Mouse (Mus musculus) midbrain, embryonic 10.5 days (tissue): ENCODE measurements around the gene Parp4. TPM values are rescaled to one million over a fixed set of nuclear protein-coding genes. Genes with fewer than 3 reads are reported as not detected.

Source experiments
- DNase-seq: peaks from one replicate; pipeline ENCODE4 v3.0.0-alpha.2; 2017; ENCODE audit warnings: low spot score
- H3K27ac ChIP-seq: fragments of 300-500 bp; sonication (generic); replicated peaks from 2 replicates; pipeline ENCODE4 v1.5.1; 2016; ENCODE audit warnings: mild to moderate bottlenecking
- H3K27me3 ChIP-seq: fragments of 300-500 bp; sonication (generic); 2 replicates; pipeline ENCODE4 v1.6.1; 2016; ENCODE audit warnings: low read depth, mild to moderate bottlenecking; ENCODE audit not compliant: poor library complexity, severe bottlenecking
- H3K36me3 ChIP-seq: fragments of 300-500 bp; sonication (generic); 2 replicates; pipeline ENCODE4 v1.6.1; 2016; ENCODE audit warnings: mild to moderate bottlenecking, moderate library complexity
- H3K4me1 ChIP-seq: fragments of 300-500 bp; sonication (generic); 2 replicates; pipeline ENCODE4 v1.6.1; 2016
- H3K4me3 ChIP-seq: fragments of 300-500 bp; sonication (generic); 2 replicates; pipeline ENCODE4 v1.5.1; 2016; ENCODE audit warnings: mild to moderate bottlenecking, moderate library complexity
- H3K9me3 ChIP-seq: fragments of 300-500 bp; sonication (generic); replicated peaks from 2 replicates; pipeline ENCODE4 v1.6.1; 2016; ENCODE audit warnings: mild to moderate bottlenecking
- WGBS: fragments of 180-500 bp; shearing (Covaris S2); methylation state at CpG from one replicate; pipeline ENCODE4 v1.1.7; 2016; 5-methylcytosine and 5-hydroxymethylcytosine counted together
- polyA plus RNA-seq: library from polyadenylated mRNA; unstranded; fragments of >200 nt; fragmentation: Nextera tagmentation; extraction: Ambion mirVana; gene quantifications from 2 replicates; pipeline ENCODE4 v1.2.1, GENCODE M21; 2016

The Parp4 gene
- polyA plus RNA-seq, 1 experiment from 2014 or later = 1.6 TPM

DNA sequence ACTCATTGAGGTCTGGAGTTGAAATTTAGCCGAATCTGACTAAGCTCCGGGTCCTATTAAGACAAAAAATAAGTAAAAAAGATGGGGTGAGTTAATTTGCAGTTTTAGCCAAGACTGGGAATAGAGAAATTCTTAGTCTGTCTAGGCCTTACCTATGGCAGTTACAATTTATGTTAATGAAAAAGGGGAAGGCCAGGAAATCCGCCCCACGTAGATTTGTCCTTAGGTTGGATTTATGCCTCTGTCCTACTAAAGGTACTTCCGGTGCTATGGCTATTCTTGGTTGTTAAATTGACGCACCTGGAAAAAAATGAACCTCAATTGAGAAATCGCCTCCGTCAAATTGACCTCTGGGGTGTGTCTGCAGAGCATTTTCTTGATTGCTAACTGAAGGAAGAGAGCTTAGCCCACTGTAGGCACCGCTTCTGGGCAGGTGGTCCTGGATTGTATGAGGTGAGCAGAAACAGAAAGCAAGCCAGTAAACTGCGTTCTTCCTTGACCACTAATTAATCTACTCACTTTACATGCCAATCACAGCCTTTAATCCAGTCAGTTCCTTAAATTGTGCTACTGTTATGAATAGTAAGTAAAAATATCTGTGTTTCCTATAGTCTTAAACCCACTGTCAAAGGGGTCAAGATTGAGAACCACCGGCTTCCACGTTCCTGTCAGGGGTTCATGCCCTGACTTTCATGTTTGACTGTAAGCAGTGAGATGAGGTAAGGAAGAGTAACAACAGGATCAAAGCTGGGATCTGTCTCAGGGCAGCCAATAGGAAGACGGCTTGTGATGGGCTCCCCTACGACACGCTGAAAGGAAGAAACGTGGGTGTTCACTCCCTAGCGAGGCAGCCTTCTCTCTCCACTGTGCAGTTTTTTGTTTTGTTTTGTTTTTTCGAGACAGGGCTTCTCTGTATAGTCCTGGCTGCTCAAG is 816 bp downstream of the Parp4 start:
- peaks cover 15% of the 10 kb centered on the region for H3K4me1 ChIP-seq
- H3K9me3 ChIP-seq = no peaks in the 10 kb centered on the region
- DNase-seq = no peak
- no peak overlapping the region for H3K27ac ChIP-seq
- WGBS = 77% methylated on average over 18 of the region's 18 CpGs
- H3K36me3 ChIP-seq = no peaks in the 10 kb centered on the region
- H3K27me3 ChIP-seq = peaks cover 11% of the 10 kb centered on the region
- peak overlapping the region; percentile 63 for H3K4me3 ChIP-seq

DNA sequence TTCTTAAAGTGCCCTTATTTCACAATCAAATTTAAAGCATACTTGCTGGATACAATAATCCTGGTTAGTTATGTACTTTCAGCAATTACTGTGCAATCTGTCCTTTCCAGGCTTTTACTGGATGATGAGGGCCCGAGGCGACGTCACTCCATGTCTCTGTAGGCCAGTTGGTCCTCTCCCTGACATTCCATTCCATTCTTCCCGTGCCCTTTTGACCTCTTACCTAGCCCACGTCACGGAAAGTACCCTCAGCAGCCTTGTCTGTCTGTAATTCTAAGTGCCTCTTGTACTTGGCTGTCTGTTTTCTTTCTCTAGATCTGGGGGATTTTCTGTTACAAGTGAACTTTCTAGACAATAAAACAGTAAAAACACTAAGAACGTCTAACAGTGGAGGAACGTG is 3.6 kb downstream of the Parp4 start:
- DNase-seq = no peak
- no peak overlapping the region for H3K27ac ChIP-seq
- no peaks in the 10 kb centered on the region for H3K9me3 ChIP-seq
- peaks cover 11% of the 10 kb centered on the region for H3K27me3 ChIP-seq
- H3K4me3 ChIP-seq = no peak overlapping the region
- no peaks in the 10 kb centered on the region for H3K36me3 ChIP-seq
- H3K4me1 ChIP-seq = peaks cover 9% of the 10 kb centered on the region
- 63% methylated on average over 8 of the region's 8 CpGs for WGBS

DNA sequence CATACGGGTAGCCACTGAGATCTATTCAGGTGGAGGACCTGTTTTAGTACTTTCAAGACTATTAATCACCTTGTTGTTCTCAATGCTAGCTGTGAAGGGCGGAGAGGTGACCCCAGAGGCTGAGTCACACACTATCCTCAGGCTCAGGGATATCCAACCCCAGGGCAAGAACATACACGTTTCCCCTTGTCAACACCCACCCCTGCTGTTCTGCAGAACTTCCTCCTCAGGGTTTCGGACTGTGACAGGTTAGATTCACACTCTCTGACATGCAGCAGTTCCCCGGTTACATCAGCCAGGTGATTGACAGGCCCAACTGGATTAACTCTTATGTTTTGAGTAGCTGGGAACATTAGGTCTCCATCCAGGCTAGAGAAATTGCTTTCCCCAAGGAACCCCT is 5.7 kb downstream of the Parp4 start:
- H3K4me1 ChIP-seq = no peaks in the 10 kb centered on the region
- no peaks in the 10 kb centered on the region for H3K27me3 ChIP-seq
- no peak for DNase-seq
- WGBS = 70% methylated on average over 5 of the region's 5 CpGs
- H3K27ac ChIP-seq = no peak overlapping the region
- H3K9me3 ChIP-seq = no peaks in the 10 kb centered on the region
- H3K4me3 ChIP-seq = no peak overlapping the region
- no peaks in the 10 kb centered on the region for H3K36me3 ChIP-seq

DNA sequence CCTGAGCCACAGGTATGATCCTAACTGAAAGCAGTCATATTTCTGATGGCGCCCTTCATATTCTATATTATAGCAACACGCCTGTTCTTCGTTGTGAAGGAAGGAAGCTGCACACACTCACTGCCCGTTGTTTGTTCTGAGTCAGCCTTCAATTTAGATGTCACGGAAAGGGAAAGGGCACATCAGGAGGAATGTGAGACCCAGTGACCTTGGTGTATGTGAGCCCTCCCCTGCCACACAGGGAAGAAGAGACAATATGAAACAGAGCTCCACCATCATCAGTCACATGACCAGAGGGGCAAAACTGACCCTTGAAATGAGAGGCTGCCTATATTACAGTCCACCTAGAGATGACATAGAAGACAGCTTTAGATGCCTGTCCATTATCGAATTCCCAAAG is 6.9 kb downstream of the Parp4 start:
- H3K4me3 ChIP-seq = no peak overlapping the region
- no peaks in the 10 kb centered on the region for H3K9me3 ChIP-seq
- WGBS = 94% methylated on average over 6 of the region's 6 CpGs
- H3K27me3 ChIP-seq = no peaks in the 10 kb centered on the region
- no peak overlapping the region for H3K27ac ChIP-seq
- DNase-seq = no peak
- no peaks in the 10 kb centered on the region for H3K4me1 ChIP-seq
- H3K36me3 ChIP-seq = no peaks in the 10 kb centered on the region

DNA sequence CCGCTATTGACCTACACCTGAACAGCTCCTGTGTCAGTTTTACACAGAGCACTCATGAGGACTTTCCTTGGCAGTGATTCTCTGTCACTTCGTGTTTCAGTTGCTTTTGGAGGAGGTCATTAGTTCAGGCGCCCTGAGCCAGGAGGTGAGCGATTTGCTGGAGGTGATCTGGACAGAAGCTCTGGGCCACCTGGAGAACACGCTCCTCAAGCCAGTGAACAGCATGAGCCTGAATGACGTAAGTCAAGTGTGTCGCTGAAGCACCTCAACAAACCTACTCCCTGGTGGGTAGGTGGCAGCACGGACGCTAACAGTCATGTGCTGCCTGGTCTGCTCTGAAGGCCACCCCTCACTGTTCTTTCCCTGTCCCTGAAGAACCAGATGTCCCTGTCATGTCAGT is 16.8 kb downstream of the Parp4 start:
- Histone ChIP-seq H3K27me3 (no peaks in the 10 kb centered on the region), H3K9me3 (no peaks in the 10 kb centered on the region), H3K4me3 (no peak overlapping the region), H3K4me1 (no peaks in the 10 kb centered on the region), H3K36me3 (no peaks in the 10 kb centered on the region), H3K27ac (no peak overlapping the region)
- 94% methylated on average over 9 of the region's 9 CpGs for WGBS
- no peak for DNase-seq

DNA sequence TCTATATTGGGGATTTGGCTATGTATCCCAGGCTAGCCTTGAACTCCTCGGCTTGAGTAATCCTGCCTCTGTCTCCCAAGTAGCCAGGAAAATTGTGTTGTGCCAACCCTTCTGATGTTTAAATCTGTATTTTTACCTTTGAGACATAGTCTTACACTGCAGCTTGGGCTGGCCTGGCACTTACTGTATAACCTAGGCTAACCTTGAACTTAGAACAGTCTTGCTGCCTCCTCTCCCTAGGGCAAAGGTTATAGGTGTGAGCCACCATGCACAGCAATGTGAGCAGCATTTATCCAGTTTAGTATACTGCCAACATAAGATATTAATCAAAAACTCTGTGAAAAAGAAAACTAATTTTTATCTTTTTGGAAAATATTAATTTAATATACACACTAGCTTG is 19.4 kb downstream of the Parp4 start:
- 93% methylated on average over 1 of the region's 1 CpGs for WGBS

DNA sequence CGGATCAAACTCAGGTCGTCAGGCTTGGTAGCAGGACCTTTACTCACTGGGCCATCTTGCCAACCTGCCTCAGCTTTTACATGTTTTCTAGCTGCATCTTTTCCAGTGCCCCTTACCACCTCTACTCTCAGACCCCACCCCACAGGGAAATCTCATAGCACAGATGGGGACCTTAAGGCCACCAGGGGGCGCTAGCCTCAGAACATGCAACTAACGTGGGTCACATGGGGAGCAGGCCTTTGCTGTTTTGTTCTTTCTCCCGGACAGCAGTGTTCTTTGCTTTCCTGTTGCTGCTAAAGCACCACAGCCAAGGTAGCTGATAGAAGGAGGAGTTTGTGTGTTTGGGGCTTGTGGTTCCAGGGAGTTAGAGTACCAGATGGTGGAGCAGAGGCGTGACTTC is 23.3 kb downstream of the Parp4 start:
- no peaks in the 10 kb centered on the region for H3K9me3 ChIP-seq
- H3K4me3 ChIP-seq = no peak overlapping the region
- H3K36me3 ChIP-seq = no peaks in the 10 kb centered on the region
- peak; percentile 62 for DNase-seq
- H3K4me1 ChIP-seq = no peaks in the 10 kb centered on the region
- WGBS = 45% methylated on average over 6 of the region's 6 CpGs
- H3K27ac ChIP-seq = peak overlapping the region; percentile 67; the same call in 1 of the 2 replicates
- H3K27me3 ChIP-seq = no peaks in the 10 kb centered on the region

More for the DNA sequence above, 19.4 kb downstream of the Parp4 start:
- H3K27ac ChIP-seq = no peak overlapping the region
- H3K9me3 ChIP-seq = no peaks in the 10 kb centered on the region
- H3K36me3 ChIP-seq = no peaks in the 10 kb centered on the region
- H3K4me3 ChIP-seq = no peak overlapping the region
- H3K4me1 ChIP-seq = no peaks in the 10 kb centered on the region
- H3K27me3 ChIP-seq = no peaks in the 10 kb centered on the region
- no peak for DNase-seq

DNA sequence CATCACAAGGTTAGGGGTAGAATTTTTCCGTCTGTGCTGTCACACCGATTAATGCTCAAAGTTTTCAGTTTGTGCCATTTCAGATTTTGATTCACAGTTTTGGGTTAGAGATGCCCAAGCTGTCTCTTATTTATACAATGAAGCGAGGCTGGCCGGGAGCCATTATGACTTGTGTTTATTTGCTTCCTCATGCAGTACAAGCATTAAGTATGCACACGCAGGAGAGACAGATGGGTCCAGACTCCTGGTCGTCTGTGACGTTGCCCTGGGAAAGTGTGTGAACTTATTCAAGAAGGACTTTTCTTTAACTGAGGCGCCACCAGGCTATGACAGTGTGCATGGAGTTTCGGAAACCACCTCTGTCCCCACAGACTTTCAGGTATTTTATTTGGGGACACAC is 26.6 kb downstream of the Parp4 start:
- no peak for DNase-seq
- no peaks in the 10 kb centered on the region for H3K27me3 ChIP-seq
- no peaks in the 10 kb centered on the region for H3K36me3 ChIP-seq
- H3K4me3 ChIP-seq = no peak overlapping the region
- 89% methylated on average over 9 of the region's 9 CpGs for WGBS
- no peaks in the 10 kb centered on the region for H3K9me3 ChIP-seq
- H3K27ac ChIP-seq = no peak overlapping the region
- H3K4me1 ChIP-seq = no peaks in the 10 kb centered on the region

DNA sequence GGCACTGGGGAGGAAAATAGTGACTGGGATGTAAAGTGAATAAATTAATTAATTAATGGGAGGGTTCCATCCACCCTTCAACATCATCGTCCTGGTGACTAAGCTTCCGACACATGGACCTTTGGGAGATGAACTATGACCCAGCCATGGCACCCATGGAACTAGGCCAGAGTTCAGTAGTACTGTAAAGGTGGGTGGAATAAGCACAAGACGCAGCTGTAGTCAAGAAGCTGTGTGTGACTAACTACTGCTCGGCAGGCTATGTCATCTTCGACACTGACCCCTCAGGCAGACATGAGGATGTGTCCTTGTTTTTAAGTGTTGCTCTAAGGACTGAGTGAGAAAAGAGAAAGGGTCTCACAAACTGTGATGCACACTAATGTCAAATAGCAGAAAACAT is 29.0 kb downstream of the Parp4 start:
- Histone ChIP-seq H3K27ac (no peak overlapping the region), H3K4me3 (no peak overlapping the region), H3K9me3 (no peaks in the 10 kb centered on the region), H3K27me3 (no peaks in the 10 kb centered on the region), H3K36me3 (no peaks in the 10 kb centered on the region), H3K4me1 (no peaks in the 10 kb centered on the region)
- no peak for DNase-seq
- WGBS = 93% methylated on average over 5 of the region's 5 CpGs

DNA sequence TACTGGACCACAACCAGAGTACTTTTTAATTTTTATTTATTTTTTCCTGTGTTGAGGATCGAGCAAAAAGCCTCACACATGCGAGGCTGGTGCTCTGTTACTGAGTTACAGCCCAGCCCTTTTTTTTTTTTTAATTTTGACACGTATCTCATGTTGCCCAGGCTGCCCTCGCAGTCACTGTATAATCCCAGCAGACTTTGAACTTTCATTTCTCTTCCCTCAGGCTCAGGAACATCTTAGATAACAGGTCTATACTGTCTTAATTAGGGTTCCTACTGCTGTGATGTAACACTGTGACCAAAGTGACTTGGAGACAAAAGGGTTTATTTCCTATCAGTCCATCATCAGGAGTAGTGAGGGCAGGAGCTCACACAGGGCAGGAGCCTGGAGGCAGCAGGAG is 29.7 kb downstream of the Parp4 start:
- WGBS = 82% methylated on average over 4 of the region's 4 CpGs
- H3K9me3 ChIP-seq = no peaks in the 10 kb centered on the region; the same call in 1 of the 2 replicates
- DNase-seq = no peak
- H3K36me3 ChIP-seq = no peaks in the 10 kb centered on the region
- no peaks in the 10 kb centered on the region for H3K27me3 ChIP-seq
- H3K4me3 ChIP-seq = no peak overlapping the region
- no peaks in the 10 kb centered on the region for H3K4me1 ChIP-seq
- no peak overlapping the region for H3K27ac ChIP-seq

DNA sequence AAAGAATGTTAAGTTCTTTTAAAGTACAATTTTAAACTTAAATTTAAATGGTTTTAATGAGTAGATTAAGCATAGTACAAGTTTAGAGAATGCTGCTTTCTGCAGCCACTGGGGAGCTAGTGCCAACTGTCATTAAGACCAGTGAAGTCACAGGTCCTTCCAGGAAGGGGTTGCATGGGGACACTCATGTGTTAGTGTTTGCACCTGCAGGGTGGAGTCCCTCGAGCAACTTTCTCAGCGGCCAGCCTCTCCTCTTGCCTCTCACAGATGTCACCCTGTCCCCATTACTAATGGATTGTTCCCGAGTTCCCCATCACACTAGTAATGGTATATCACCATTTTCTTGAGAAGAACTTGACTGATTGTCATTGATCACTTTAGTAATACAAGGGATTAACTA is 37.8 kb downstream of the Parp4 start:
- Histone ChIP-seq H3K4me3 (no peak overlapping the region), H3K27me3 (no peaks in the 10 kb centered on the region), H3K4me1 (no peaks in the 10 kb centered on the region), H3K36me3 (no peaks in the 10 kb centered on the region), H3K9me3 (no peaks in the 10 kb centered on the region; the same call in 1 of the 2 replicates), H3K27ac (no peak overlapping the region)
- 88% methylated on average over 3 of the region's 3 CpGs for WGBS
- no peak for DNase-seq

DNA sequence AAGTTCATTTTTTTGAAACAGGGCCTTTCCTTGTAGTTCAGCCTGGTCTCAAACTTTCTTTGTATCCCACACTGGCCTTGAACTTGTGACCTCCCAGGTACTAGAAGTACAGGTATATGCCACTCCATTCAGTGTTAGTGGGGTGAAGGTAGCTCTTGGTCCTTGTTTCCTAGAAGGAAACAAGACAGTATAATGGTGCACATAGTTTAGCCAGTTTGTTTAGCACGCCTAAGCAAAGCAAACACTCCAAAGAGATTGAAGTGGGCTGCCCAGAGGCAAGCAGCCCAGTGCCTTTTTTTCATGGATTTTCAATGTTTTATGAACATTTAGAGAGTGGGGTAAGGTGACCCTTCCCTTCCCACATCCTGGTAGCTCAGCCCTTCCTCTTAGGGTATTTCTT is 42.1 kb downstream of the Parp4 start:
- Histone ChIP-seq H3K27me3 (no peaks in the 10 kb centered on the region), H3K27ac (no peak overlapping the region), H3K4me1 (no peaks in the 10 kb centered on the region), H3K9me3 (no peaks in the 10 kb centered on the region), H3K4me3 (no peak overlapping the region), H3K36me3 (no peaks in the 10 kb centered on the region)
- 81% methylated on average over 1 of the region's 1 CpGs for WGBS
- DNase-seq = no peak

DNA sequence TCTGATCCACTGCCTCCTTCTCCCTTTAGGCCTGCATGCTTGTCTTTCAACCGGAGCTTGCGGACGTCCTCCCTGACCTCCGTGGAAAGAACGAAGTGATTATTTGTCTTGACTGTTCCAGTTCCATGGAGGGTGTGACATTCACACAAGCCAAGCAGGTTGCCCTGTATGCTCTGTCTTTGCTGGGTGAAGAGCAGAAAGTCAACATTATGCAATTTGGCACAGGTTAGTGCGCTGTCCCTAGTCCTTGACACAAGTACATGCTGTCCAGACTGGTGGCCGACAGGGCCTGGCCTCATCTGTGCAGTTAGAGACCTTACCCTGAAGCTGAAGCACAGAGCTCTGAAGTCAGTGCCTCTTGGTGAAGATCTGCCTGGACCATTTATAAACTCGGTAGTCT is 45.0 kb downstream of the Parp4 start:
- no peaks in the 10 kb centered on the region for H3K36me3 ChIP-seq
- 93% methylated on average over 8 of the region's 8 CpGs for WGBS
- H3K27me3 ChIP-seq = no peaks in the 10 kb centered on the region

More for the DNA sequence above, 45.0 kb downstream of the Parp4 start:
- H3K27ac ChIP-seq = no peak overlapping the region
- H3K4me1 ChIP-seq = no peaks in the 10 kb centered on the region
- no peaks in the 10 kb centered on the region for H3K9me3 ChIP-seq
- no peak for DNase-seq
- H3K4me3 ChIP-seq = no peak overlapping the region
